Mouse (Mus musculus): Measurements from ENCODE around the gene Pde7b. TPM values are rescaled to one million over a fixed set of nuclear protein-coding genes. Genes with fewer than 3 reads are reported as not detected.

Pde7b gene
- total RNA-seq, 2 experiments from 2014 or later: 45.3 to 46.6 TPM

- no peak for DNase-seq
Observed at GRCm38 (mm10) chr10:20493826-20494455, 230.9 kb downstream of the Pde7b start.

GRCm38 (mm10) chr10:20492216-20492964, 232.5 kb downstream of the Pde7b start:
- DNase-seq: no peak

DNA sequence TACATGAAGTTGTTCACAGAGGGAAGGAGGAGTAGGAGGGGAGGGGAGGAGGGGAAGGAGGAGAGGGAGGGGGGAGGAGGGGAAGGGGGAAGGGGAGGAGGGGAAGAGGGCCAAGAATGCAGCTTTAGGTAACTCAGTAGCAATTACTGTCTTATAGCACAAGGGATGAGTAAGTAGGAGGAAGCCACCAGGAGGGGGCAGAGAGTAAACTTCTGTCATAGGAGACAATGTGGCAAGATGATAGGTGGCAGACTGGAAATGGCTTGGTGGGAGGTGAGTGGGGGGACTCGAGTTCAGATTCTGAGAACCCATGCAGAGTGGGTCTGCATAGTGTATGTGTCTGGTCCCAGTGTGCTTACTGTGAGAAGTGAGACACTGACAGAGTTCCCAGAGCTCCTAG, 234.1 kb downstream of the Pde7b start:
- no peak for DNase-seq

DNA sequence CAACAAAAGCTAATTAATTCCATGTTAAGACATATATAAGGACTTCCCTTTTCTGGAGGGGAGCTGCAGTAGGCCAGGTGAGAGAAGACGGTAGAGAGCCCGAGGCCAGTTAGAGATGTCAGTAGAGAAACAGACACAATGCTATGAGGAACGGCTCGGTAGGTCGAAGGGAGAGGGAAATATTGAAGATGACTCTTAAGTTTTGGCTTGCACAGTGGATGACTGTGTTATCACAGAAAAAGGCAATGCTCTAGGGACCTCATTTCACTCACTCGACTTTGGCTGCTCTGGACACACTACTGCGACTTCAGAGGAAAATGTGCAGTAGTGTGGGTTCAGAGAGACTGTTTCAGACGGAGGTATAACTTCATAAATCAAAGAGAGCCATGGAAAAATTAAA, 234.6 kb downstream of the Pde7b start:
- no peak for DNase-seq

- peak; percentile 31 for DNase-seq
Observed at GRCm38 (mm10) chr10:20486461-20487253, 238.2 kb downstream of the Pde7b start.

- no peak for DNase-seq
Observed at GRCm38 (mm10) chr10:20485816-20486215, 239.1 kb downstream of the Pde7b start.

GRCm38 (mm10) chr10:20479481-20479880, 245.4 kb downstream of the Pde7b start:
- DNase-seq: no peak

DNA sequence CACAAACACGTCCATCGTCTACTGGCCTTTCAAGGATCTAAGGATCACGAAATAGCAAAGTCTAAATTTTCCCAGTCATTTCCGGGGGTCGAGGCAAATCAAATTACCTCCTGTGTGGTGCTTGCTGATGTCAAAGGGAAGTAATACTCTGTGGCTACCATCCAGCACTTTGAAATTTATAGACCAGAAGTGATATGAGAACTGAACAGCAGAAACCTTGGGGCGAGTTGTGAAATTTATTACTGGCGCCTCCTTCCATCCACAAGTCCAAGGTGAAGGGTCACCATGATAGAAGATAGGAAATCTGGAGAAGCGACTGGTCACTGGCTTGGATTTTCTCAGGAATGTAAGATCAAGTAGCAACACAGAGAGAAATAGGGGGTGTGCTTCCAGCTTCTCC, 246.4 kb downstream of the Pde7b start:
- no peak for DNase-seq

- no peak for DNase-seq
Observed at GRCm38 (mm10) chr10:20474831-20475230, 250.0 kb downstream of the Pde7b start.

DNA sequence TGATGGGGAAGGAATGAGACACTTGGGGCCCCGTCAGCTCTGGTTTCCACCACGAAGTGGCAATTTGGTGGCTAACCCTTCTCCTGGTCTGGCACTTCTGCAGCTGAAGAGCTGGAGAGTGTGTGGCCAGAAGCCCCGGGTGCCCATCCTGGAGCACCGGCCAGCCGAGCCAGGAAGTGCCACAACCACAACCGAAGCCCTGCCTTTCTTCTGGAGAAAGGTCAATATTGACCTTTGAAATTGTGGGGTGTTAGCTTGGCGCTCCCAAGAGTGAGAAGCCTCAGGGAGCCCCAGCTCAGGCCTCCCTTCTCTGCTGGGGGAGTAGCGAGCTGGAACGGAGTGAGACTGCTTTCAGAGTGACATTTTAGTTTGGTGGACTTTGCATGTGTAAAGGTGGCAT, 250.8 kb downstream of the Pde7b start:
- no peak for DNase-seq

GRCm38 (mm10) chr10:20473505-20473904, 251.4 kb downstream of the Pde7b start:
- no peak for DNase-seq

DNA sequence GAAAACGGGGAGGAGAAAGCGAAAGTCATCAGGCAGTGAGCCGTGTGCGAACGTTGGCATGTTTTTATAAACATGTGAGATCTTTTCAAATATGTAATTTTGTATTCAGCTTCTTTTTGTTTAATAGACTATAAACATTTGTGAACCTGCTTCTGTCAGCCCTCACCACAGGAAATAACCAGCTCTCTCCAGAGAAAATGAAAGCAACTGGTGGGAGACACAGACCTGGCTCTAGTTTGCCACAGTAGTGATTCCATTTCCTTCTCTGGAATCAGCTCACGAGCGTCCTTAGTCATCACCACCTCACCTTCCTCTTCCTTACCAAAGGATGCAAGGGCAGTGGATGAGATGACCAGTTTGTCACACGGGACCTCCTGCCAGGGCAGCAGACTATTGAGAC, 252.9 kb downstream of the Pde7b start:
- no peak for DNase-seq

DNA sequence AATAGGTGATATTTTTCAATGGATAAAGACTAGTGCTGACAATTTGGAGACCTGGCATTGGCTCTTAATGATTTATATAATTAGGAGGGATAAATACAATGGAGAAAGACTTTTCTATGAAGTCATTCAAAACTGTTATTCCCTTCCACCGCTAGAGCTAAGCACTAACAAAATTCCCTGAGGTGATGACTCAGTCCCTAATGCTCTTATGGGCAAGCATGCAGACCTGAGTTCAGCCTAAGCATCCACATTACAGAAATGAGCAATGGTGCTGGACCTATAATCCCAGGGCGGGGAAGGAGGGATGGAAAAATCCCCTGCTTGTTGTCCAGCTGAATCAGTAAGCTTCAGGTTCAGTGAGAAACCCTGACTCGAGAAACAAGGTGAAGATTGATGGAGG, 260.2 kb downstream of the Pde7b start:
- DNase-seq: no peak

DNA sequence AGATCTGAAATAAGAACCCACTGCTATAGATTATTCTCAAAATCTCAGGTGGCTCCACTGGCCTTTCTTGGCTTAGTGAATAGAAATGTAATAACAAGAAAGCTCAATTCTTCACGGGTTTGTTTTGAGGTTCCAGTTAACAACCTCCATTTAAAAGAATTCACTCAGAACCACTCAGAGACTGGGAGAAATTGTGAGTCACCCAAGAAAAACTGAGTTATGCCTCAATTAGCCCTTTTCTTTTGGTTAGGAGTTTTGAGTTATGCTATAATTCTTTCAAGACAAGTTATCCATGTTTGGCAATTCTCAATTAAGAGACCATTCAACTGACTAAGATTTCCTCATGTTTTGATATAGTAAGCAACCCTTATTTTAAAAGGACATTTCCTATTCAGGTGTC, 260.9 kb downstream of the Pde7b start:
- DNase-seq: no peak

DNA sequence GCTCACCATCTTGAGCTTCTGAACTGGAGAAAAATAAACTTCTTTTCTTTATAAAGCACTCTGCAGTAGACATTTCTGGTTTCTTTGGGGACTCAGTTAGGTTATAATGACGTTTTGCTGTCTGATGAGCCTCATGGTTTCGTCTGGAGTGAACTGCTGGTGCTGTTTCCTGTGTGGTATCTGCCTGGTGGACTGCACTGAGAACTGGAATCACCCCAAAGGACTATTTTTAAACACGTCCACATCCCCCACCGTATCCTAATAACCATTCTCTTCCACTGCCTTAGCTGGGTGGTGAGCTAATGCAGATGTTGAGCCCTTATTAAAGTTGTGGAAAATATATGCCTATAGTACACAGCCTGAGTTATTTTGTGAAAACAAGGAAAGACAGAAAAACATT, 262.3 kb downstream of the Pde7b start:
- DNase-seq: no peak

- DNase-seq: no peak
Observed at GRCm38 (mm10) chr10:20459657-20460350, 265.1 kb downstream of the Pde7b start.

GRCm38 (mm10) chr10:20459160-20459559, 265.7 kb downstream of the Pde7b start:
- no peak for DNase-seq

- DNase-seq: no peak
Observed at GRCm38 (mm10) chr10:20454387-20455065, 270.4 kb downstream of the Pde7b start.

DNA sequence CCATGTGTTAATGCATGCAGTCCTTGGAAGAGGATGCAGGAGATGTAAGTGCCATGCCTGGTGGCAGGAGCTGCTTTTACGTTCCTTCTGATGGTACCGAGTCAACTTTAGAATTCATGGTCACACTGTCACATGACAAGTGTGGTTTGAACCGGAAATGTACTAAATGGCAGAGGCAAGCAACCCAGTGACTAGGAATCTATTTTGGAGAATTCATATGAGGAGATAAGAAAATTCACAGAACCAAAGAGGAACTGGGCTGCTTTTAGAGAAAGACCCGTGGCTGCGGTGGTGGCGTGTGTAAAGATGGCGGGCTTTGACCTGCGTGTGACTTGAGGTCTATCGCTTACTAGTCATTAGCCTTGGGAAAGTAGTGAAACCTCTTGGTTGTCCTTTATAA, 287.4 kb downstream of the Pde7b start:
- no peak for DNase-seq

DNA sequence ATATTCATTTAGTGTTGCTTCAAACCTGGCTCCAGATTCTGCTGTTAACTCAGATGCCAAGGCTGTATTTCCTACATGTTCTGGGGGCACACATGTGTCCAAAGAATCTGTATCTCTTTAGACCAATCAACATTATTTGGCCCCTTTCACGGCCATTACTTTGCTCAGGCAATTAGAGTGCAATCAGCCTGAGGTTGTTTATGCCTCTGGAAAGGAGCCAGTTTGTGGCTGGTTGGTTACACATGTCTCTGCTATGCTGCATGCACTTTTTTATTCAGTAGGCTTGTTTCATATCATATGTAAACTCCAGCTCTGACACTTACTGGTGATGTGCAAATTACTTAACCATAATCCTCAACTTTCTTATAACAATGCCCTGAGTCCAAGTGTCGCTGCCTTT, 287.9 kb downstream of the Pde7b start:
- no peak for DNase-seq

DNA sequence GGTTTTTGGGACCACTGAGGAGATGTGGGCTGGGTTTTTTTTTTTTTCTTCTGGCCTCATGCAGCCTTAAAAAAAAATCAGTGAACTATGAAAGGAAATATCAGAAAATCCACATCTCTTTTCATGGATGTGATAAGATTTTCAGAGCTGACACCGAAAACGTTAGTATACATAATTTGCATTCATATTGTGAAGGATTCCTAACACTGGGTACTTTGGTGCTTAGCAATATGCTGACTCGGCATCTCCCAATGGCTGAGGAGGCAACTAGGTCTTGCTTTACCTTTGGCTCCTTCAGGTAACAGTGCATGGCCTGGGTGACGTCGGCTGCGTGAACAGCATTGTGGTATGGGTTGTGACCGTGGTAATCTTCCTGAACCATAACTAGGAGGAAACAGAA, 289.0 kb downstream of the Pde7b start:
- DNase-seq: no peak

GRCm38 (mm10) chr10:20431336-20431735, 293.5 kb downstream of the Pde7b start:
- no peak for DNase-seq

All from gastrocnemius, postnatal 10 days (tissue).